Mouse (Mus musculus) cerebellum, postnatal 36 days (tissue): ENCODE results near the gene Tmem273.

Source experiments
- DNase-seq, 2 experiments: peaks; one replicate each; pipeline ENCODE4 v3.0.0; 2021 to 2022; ENCODE audit warnings: mixed read lengths in 2 of 2

Gene Tmem273

DNA sequence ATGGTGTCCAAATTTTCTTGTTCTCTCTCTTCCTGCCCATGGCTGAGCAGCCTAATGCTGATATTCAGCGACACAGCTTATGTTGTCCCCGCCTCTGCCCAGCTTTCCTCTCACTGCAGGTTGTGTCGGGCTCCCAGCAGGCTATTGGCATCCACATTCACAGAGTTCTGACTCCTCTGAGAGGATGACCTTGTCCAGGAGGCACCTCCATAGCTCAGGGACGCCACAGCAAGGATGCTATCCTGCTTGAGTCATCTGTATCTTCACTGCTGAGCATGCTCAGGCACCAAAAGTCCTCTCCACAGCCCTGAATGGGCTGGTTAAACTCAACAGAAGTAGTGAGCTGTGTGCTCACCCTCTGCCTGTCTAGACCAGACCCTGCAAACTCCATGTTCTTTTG, 29.2 kb downstream of the Tmem273 start:
- DNase-seq, result no peak

DNA sequence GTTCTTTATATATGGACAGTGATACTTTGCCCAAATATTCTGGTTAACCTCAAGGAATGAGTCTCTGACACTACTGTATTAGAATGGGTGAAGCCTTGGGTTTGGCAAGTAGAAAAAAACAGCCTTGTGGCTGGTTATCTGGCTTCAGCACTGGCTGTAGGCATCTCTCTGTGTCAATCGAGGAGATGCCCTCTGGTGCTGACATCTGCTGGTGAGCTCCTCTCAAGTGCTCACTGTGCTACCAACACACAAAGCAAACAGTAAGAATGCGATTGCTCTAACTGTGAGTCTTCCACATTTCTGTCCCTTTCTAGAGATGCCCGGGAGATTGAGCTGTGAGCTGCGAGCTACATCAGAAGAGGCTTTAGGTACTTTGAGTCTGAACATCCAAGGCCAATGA, 30.8 kb downstream of the Tmem273 start:
- no peak for DNase-seq

DNA sequence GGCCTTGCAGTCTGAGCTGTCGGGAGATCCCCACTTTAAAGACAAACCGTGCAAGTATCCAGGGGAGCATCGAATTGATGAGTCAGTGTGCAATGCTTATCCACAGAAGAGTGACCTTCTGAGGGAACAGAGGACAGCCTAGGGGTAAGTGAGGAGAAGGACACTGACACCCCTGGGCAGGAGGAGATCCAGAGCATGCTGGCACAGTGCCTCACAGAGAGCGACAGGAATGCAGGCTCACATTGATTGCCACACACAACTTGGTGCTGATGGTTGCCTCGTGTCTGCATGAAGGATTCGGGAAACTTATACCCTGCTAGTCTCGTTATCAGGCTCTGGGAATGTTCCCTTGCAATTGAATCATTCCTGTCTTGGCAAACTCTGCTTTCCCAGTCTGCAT, 31.5 kb downstream of the Tmem273 start:
- DNase-seq, result no peak

DNA sequence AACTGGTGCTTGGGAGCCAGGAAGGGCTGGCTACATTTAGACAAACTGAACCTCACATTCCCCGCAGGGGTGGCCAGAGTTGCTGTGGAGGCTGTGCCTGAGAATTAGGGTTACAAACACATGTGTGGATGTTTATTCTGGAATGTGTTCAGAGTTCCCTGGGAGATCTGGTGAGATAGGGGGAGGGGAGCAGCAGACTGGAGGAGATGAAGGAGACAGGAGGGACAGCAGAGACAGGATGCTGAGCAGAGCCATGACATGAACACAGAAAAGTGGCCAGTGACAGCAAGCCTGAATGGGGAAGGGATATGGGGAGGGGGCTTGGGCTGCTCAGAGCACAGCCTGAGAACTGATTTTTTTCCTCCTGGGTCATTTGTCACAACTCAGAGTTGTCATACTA, 33.5 kb downstream of the Tmem273 start:
- DNase-seq, result no peak

DNA sequence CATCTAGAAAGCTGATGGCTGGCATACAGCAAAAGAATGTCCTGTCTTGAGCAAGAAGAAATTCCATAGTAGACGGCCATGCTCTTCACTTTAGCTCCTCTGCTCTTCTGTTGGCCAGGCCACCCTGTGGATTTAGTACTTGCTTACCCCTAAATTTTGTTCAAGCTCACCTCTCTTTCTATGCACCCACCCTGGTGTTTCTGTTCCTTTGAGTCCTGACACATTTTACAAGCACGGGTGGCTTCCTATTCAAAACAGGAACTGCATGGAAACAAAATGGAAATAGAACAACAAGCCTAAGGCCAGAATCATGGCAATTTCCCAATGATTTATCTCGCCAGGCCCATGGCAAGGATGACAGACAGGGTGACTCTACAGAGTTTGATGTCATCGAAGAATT, 37.0 kb downstream of the Tmem273 start:
- DNase-seq, result no peak

DNA sequence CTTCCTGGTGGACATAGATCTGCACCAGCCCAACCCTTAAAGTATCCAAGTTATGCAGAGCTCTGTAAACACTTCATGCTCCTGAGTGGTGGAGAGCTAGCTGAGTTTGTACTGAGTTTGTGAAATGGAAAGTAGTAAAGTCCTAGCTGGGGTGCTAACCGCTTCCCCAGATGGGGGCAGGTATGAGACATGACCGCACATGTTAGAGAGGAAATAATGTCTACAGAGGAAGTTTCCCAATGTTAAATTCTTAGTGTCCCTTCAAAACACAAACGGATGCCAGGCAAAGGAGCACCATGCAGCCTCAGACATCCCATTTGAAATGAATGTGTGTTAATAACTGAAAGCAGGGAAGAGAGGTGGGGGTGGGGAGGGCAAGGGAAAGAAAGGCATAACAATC, 38.1 kb downstream of the Tmem273 start:
- DNase-seq, result no peak

DNA sequence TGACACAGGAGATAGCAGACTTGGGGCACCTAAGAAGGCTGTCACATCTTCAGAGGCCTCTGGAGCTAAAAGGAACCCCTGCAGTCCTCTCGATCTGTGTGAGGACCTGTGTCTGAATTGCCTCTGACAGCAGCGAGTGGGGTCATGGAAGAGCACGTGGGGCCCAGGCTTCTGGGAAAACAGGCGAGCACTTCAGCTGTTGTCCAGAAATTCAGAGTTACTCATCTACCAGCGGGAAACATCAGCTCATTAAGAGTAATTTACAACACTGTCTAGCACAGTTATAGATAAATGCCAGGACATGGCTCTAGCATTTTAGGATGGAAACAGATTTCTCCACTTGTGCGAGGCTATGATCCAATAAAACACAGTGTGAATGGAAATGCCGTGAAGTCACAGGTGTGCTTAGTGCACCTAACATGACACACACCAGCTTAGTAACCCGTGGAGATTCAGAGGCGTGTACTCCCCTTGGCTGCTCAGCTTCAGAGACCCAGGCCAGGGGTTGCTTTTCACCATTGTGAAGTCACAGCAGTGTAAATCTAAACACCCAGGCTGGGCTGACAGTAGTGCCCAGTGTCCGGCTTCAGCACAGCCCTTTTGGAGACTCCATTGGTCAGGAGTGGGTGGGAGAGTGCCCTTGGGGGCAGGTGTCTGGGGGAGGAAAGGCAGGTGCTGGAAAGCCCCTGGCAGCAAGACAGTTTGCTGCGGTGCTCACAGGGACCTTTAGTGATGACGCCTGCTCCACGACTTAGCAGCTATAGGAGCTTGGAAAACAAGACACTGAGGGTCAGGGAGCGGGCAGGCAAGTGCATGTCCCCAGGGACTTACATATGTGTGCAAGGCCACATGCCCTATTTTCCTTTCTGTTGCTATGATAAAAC, 38.7 kb downstream of the Tmem273 start:
- DNase-seq, result no peak

DNA sequence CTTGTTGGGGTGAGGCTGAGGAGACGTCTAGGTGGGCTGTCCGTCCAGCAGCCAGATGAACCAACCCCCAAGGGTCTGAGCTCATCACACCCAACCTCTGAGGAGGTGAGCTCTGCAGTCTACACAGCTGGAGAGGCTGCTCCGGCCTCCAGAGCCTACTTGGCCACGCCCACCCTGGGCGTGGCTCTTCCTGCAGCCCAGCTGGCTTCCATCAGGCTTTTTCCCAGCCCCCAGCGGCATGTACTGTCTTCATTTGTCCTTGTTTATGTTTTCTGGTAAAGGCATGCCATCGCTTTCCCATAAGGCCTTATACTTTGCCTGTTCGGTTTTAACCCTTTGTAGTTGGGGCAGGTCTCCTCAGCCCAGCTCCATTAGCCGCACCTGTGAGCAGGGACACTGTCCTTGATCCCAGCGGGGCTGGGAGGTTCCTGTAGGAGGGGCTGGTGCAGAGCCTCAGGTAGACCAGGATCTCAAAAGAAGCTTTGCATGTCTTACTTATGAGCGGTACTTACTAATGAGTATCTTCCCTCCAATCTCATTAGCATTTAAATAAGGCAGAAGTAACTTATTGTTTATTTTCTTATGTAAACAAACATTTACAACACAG, 39.8 kb downstream of the Tmem273 start:
- no peak for DNase-seq

DNA sequence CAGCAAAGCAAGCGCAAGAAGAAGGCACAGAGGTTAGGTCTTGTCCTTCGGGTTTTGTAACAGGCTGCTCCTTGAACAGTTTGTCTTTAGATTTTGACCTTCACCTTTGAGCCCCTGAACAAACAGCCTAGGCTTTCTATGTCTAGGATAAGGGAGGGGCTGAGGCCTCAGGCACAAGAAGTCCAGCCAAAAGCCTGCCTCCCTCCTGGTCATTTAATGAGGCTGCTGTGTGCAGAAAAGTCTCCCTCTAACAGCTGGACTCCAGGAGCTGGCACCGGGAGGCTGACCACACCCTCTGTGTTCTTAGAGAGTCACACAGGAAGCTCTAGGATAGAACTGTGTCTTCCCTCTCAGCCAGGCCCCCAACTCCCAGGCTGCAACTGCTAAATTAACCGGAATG, 41.4 kb downstream of the Tmem273 start:
- DNase-seq, result no peak

DNA sequence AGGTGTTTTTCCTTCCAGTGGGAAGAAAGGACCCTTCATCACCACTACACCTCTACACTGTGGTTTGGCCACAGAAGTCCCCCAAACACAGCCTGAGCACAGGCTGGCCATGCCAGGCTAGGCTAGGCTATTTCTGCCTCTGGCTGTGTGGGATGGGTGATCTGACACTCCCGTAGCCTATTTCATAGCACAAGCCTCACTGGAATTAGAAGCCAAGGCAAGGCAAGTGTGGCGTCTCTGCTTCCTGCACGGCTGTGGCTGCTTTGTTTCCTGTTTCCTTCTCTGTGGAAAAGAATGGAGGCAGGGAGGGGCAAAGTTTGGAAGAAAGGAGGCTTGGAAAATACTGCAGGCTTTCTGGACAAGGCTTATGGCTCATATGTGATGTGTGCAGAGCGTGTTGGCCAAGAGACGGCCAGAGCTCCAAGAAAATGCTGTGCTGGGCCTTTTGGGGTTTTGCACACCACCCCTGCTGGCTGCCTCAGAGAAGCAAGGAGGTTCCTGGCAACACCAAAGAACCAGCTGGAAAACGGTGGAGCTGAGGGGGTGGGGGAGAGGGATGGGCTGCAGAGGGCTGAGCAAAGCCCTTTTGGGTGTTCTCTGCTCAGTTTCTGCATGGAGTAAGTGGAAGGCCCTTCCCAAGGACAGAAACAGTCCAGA, 42.4 kb downstream of the Tmem273 start:
- DNase-seq, result no peak

DNA sequence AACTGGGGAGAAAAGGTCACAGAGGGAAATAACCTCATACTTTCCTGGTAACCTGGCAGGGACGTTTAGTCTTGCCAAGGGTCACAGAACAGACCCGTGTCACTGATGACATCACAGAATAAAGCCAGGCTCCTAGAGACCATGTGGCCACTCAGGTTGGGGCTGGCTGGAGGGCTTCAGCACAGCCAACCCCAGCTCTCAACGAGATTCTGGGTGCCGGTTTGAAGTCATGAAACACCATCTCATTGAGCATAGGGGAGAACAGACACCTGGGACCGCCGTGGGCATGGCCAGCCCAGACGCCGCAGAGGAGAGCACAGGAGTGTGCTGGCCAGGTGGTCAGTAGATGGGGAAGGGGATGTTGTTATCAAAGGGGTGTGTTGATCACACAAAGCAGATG, 48.1 kb downstream of the Tmem273 start, which contains the start of gene Fam170b:
Fam170b (plus strand) TSS at position 116 of the 400 bp plus-strand sequence.
- DNase-seq, result no peak

DNA sequence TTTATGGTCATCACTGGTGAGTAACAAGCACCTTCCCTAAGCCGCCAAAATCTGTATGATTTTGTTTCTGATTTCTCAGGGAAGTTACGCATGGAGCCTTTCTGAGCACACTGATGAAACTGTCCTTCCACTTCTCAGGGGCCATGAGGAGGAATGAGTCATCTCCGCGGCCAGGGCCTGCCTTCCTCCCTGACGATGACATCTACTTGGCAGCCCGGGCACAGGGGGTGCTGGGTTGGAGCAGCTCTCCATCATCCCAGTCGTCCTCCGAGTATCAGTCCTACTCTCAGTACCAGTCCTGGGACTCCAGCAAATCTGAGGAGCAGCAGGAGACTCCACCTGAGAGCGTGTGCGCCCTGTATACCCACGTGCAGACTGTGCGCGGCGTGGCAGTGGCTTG, 49.4 kb downstream of the Tmem273 start:
- DNase-seq, result no peak

DNA sequence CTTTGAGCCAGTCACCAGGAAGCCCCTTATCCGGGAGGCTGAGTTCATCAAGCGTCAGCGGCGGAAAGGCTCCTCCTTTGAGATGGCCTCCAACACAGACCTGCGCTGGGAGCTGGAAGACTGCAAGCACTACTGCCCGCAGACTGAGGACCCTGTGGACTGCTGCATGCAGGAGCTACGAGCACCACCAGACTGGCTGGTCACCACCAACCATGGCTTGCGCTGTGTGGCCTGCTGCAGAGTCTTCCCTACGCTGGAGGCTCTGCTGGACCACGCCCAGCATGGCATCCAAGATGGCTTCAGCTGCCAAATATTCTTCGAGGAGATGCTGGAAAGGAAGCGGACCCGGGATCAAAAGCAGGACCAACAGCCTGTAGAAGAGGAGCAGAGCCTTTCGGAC, 49.8 kb downstream of the Tmem273 start:
- no peak for DNase-seq

DNA sequence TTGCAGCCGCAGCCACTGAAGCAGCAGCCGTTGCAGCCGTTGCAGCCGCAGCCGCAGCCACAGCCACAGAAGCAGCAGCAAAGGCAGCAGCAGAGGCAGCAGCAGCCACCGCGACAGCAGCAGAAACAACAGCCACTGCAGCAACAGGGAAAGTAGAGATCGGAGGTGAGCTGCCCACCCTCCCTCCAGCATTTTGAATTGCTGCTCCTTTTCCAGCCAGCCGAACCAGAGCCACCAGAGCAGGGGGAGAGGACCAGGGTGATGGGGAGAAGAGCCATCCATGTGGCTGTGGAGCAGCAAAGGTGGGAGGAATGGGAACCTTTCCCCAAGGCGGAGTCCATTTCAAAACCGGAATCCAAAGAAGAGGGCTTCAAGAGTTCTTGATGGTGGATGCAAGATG, 50.4 kb downstream of the Tmem273 start:
- no peak for DNase-seq

DNA sequence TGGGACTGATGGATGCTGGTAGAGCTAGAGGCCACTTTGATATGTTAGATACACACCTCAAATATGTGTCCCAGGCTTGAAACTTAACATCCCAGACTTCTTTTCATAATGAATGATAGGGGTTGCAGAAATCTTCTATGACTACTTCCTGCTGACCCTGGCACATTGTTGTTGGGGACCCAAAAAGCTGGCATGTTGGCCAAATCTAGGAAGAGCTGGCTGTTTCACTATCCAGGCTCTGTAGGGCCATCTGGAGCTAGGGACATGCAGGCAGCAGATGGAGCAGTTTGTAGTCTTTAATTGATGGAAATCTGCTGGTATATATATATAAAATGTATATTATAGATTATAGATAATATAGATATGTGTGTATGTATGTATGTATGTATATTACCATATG, 56.3 kb downstream of the Tmem273 start:
- no peak for DNase-seq

DNA sequence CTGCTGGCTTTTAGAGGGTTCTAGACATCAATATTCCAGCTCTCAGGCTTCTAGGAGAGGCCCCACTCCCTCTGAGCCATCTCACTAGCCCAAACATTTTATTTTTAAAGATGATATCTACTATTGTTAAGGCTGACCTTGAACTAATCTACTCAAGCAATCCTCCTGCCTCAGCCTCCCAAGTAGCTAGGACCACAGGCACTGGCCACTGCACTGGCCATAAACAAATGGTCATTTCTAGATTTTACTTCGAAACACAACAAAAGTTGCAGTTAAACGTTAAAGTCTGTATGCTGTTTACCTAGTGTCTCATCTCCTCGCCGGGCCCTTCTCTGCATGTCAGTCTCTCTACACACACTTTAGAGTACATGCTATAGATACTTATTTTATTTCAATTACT, 68.3 kb downstream of the Tmem273 start:
- DNase-seq, result no peak

DNA sequence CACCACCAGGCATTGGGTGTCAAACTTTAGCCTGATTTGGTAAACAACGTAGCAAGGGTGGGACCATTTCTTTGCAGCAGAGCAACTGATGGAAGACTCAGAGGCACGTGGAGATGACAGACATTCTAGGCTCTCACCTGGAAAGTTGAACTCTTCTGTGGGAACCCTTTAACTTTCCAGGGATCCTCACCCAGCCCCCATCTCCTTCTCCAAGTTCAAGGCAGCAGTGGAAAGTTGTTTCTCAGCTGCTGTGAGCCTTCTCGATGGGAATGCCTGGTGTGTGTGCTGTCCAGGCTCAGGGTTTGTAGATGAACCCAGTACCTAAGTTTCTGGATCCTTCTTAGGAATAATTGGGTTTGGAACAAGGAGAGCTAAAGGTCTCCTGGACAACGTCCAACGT, 70.5 kb downstream of the Tmem273 start:
- no peak for DNase-seq

DNA sequence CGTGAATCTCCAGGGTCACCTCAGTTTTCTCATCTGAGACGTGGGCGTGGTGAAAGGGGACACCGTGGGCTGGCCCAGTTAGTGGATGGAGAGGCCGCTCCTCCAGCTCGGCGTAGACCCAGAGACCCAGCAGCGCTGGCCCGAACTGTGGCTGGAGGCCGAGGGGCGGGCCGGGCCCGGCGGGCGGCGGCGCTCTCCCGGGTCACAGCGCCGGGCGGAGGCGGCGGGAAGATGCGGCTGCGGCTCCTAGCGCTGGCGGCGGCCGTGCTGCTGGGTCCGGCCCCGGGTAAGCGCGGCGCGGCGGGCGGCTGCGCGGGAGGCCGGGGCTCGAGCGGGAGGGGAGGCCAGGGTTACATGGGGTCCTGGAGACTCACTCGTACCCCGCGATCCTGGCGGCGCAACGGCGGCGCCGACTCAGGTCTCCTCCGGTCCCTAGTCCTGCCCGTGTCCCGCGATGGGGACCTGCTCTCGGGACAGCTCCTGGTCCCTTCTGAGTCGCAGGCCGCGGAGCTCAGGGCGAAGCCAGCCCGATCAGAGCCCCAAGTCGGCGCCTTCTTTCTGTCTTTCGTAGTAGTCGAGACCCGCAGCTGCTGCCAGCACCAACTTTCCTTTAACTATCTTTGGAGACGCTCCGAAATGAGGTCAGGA, 71.0 kb downstream of the Tmem273 start, which contains the start of gene Vstm4:
Vstm4 (plus strand) TSS at position 76 of the 648 bp plus-strand sequence.
- DNase-seq, result peak; percentile 36 to 44

DNA sequence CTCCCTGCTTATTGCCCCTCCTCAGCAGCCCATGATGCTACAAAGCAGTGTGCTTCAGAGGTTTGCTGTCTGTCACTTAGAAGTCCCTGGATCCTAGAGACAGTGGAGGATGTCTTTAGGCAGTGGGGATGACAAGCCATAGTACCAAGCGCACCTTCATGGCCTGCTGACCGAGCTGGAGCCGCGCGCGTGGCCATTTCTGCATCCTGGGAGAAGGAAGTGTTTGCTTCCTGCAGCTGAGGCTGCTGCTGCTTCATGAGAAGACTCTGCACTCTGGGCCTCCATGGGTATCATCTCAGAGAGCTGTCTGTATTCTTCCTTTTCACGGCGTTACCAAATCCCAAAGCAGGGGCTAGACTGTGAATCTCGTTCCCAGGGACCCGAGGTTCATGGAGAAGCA, 72.6 kb downstream of the Tmem273 start:
- DNase-seq, result no peak

DNA sequence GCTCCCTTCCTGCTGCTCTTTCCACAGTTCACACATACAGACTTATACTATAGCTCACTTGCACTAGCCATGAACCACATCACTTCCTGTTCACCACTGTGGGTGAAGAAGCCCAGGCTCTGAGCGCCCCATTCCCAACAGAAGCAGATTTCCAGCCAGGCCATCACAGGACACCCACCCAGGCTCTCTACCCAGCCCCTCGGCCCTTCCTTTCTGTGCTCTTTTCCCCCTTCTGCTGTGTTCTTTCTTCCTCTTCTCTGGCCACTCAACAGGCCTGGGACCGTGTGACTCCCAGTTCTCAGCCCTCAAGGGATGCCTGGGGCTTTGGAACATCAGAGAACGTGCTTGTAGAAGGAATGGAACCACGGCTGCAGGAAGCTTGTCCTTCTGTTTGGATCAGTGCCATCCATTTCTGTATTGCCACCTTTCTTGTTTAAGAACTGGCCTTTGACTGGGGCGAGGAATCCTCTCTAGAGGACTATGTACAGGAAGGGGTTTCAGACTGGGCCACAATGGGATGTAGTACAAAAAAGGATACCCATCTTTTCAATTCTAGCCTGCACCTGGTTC, 73.3 kb downstream of the Tmem273 start:
- no peak for DNase-seq

DNA sequence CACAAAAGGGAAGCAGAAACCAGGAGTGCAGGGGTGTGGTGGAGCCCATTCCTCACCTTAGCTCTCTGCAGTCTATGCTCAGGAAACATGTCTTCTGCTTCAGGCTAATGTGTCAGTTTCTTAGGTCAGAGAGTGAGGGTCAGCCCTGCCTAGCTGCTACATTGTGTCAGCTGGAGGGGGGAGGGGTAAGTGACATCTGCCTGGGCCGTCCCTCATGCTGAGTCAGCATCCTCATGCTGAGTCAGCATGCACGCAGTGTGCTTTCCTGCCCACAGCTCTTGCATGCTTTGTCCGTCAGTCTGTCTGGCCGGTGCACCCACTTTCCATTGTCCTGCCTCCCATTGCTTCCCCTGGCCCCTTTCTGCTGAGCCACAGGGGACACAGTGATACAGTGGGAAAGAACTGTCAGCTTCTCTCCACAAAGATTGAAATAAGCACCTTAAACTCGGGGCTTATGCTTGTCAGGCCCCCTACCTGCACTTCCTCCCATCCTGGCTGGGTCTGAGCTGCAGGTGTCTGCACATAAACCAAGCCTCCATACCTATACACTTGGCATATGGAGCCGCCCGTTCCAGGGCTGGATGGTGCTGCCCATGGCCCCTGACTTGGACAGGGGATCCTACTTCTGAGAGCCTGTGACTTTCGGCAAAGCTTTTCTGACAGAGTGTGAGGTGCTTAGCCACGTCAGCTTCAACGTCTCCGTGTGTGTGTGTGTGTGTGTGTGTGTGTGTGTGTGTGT, 74.2 kb downstream of the Tmem273 start:
- DNase-seq, result no peak

DNA sequence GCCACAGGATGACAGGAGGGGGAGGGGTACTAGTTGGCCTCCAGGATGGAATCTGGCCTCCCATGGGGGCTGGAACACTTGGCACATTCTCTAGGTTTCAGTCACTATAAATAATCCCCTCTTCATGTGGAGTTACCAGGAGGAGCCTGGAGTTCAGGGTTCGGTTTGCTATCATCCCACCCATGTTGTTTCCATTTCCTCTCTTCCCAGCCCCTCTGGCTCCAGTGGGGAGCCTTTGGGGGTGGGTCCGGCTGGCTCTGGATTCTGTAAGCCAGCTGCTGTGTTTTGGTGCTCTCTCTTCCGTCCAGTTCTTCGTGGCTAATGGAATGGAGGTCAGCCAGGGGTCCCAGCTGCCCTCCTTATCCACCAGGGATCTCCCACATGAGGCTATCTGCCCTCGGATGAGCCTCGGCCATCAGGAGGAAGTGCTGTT, 75.4 kb downstream of the Tmem273 start:
- DNase-seq, result no peak
